Mouse (Mus musculus) neural tube, postnatal 0 days (tissue): ENCODE data around the gene Raet1d. TPM values are rescaled to one million over a fixed set of nuclear protein-coding genes. Genes with fewer than 3 reads are reported as not detected.

Source experiments
- polyA plus RNA-seq: library from polyadenylated mRNA; unstranded; fragments of >200 nt; fragmentation: Nextera tagmentation; extraction: Ambion mirVana; gene quantifications from 2 replicates; pipeline ENCODE4 v1.2.1, GENCODE M21; 2015

The Raet1d gene
- 1.0 and 1.3 TPM in 2 replicates for polyA plus RNA-seq

DNA sequence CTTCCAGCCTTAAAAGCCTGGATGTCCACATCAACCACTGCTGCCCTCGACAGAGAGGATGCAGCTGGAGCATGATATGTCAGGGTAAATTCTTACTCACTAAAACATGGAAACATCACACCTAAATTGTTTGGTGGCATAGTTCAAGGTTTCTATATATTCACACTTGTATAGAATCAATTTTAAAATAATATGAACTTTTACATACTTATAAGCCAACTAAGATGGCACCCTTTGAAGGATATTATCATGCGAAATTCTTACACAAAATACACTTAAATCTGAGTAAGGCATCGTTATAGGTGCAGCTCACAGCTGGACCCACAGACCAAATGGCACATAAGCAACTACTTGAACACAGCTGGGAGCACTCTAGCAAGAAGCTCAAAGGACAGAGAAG, at the start of gene Raet1d:
TSS of gene Raet1d (plus strand) at position 301 of the 400 bp plus-strand sequence.

Other genes starting within 250 kb of the Raet1d start
- gene E030030I06Rik, start 211.3 kb upstream of the Raet1d start, polyA plus RNA-seq: 1.7 and 2.1 TPM in 2 replicates
- gene Raet1e, start 202.0 kb upstream of the Raet1d start, polyA plus RNA-seq: 0.28 and 0.37 TPM in 2 replicates
- gene H60b, start 202.0 kb upstream of the Raet1d start, polyA plus RNA-seq: 0.25 TPM in 1 of 2 replicates, not detected in the other